In genomic region chr13:24243964-24244363, GRCm38 (mm10) we compare ENCODE assay signal across 11 mouse cellular contexts.
"Had no signal": no experiment of that assay in that cellular context is flagged by ENCODE, and none has a peak within 500 bp of the region (broad histone marks: within the 10 kb centered on the region; RNA-seq: fewer than 3 reads in every experiment).

No protein-coding gene starts in this region.

- DNase-seq: kidney, adult 11 months; left cerebral cortex, postnatal 4 days; lung, adult 2 months; right cerebral cortex, postnatal 4 days; spleen, adult 18-20 months; thymus, adult 18-20 months; thymus, postnatal 14 days had no signal

- H3K4me3 ChIP-seq: limb, embryonic 13.5 days; midbrain, embryonic 15.5 days; neural tube, embryonic 12.5 days had no signal

- H3K36me3 ChIP-seq: limb, embryonic 13.5 days; midbrain, embryonic 15.5 days; neural tube, embryonic 12.5 days had no signal

- H3K9me3 ChIP-seq: limb, embryonic 13.5 days; midbrain, embryonic 15.5 days; neural tube, embryonic 12.5 days had no signal

- H3K27me3 ChIP-seq: limb, embryonic 13.5 days; midbrain, embryonic 15.5 days; neural tube, embryonic 12.5 days had no signal

- ATAC-seq: inflammation-experienced regulatory T-cells, adult 6 months; midbrain, embryonic 15.5 days had no signal

- H3K4me1 ChIP-seq: neural tube, embryonic 12.5 days had no signal
